Mouse (Mus musculus) limb, embryonic 15.5 days (tissue): ENCODE measurements around the gene Sergef. TPM values are rescaled to one million over a fixed set of nuclear protein-coding genes. Genes with fewer than 3 reads are reported as not detected.

Experiments
- ATAC-seq: fragments of 200-750 bp; cut with Nextera tagmentation; 2 replicates; pipeline ENCODE4 v1.8.0; 2017; ENCODE audit warnings: low read depth, moderate TSS enrichment; ENCODE audit not compliant: insufficient number of reproducible peaks, low FRiP score, low TSS enrichment
- H3K27ac ChIP-seq: fragments of 300-500 bp; sonication (generic); 2 replicates; pipeline ENCODE4 v1.5.1; 2015; ENCODE audit warnings: moderate library complexity, mild to moderate bottlenecking, inconsistent platforms
- H3K27me3 ChIP-seq: fragments of 300-500 bp; sonication (generic); 2 replicates; pipeline ENCODE4 v1.6.1; 2015; ENCODE audit warnings: inconsistent platforms
- H3K36me3 ChIP-seq: fragments of 300-500 bp; sonication (generic); 2 replicates; pipeline ENCODE4 v1.6.1; 2015; ENCODE audit warnings: inconsistent platforms
- H3K4me1 ChIP-seq: fragments of 300-500 bp; sonication (generic); 2 replicates; pipeline ENCODE4 v1.6.1; 2015; ENCODE audit warnings: inconsistent platforms
- H3K4me2 ChIP-seq: fragments of 300-500 bp; sonication (generic); 2 replicates; pipeline ENCODE4 v1.6.1; 2015; ENCODE audit warnings: mild to moderate bottlenecking, inconsistent platforms
- H3K4me3 ChIP-seq: fragments of 300-500 bp; sonication (generic); 2 replicates; pipeline ENCODE4 v1.5.1; 2015; ENCODE audit warnings: mild to moderate bottlenecking, inconsistent platforms
- H3K9ac ChIP-seq: fragments of 300-500 bp; sonication (generic); 2 replicates; pipeline ENCODE4 v1.6.1; 2015; ENCODE audit warnings: inconsistent platforms
- H3K9me3 ChIP-seq: fragments of 300-500 bp; sonication (generic); 2 replicates; pipeline ENCODE4 v1.6.1; 2016; ENCODE audit warnings: inconsistent platforms
- WGBS: fragments of 180-500 bp; shearing (Covaris S2); methylation state at CpG from one replicate; pipeline ENCODE4 v1.1.7; 2015; 5-methylcytosine and 5-hydroxymethylcytosine counted together
- polyA plus RNA-seq: library from polyadenylated mRNA; unstranded; fragments of >200 nt; fragmentation: Nextera tagmentation; extraction: Ambion mirVana; gene quantifications from 2 replicates; pipeline ENCODE4 v1.2.1, GENCODE M21; 2015

Sergef gene
- polyA plus RNA-seq, 1 experiment from 2014 or later = 16.5 TPM

DNA sequence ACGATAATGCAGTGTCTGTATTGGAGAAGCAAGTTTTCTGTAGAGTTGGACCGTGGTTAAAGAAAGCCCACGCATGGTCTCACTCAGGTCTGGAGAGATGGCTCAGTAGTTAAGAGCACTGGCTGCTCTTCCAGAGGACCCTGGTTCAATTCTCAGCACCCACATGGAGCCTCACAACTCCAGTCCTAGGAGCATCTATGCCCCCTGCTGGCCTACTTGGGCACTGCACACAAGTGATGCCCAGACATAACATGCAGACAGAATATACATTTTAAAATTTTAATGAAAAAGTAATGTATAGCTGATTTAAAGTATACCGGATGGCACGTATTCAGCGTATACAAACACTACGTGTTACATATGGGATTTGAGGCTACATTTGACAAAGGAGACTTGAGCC, 74.2 kb downstream of the Sergef start:
- Histone ChIP-seq H3K9ac (no peak overlapping the region), H3K27me3 (no peaks in the 10 kb centered on the region), H3K4me2 (no peak overlapping the region), H3K4me3 (no peak overlapping the region), H3K27ac (no peak overlapping the region), H3K36me3 (peaks cover 3% of the 10 kb centered on the region; the same call in 1 of the 2 replicates), H3K9me3 (no peaks in the 10 kb centered on the region), H3K4me1 (no peaks in the 10 kb centered on the region)
- no peak for ATAC-seq
- 95% methylated on average over 7 of the region's 7 CpGs for WGBS

DNA sequence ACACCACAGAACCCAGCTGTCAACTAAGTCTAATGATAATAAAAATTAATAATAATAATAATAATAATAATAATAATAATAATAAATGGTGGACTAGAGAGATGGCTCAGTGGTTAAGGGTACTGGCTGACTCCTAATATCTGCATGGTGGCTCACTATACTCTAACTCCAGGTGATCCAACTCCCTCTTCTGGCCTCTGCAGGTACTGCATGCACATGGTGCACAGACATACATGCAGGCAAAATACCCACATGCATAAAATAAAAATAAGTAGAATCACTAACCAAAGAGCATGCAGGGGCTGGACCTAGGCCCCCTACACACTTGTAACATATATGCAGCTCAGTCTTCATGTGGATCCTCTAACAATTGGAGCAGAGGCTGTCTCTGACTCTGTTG, 75.8 kb downstream of the Sergef start:
- Histone ChIP-seq H3K9ac (no peak overlapping the region), H3K4me1 (no peaks in the 10 kb centered on the region), H3K36me3 (peaks cover 3% of the 10 kb centered on the region; the same call in 1 of the 2 replicates), H3K9me3 (no peaks in the 10 kb centered on the region), H3K27me3 (no peaks in the 10 kb centered on the region), H3K27ac (no peak overlapping the region), H3K4me2 (no peak overlapping the region), H3K4me3 (no peak overlapping the region)
- ATAC-seq = no peak

GRCm38 (mm10) chr7:46560061-46560460, 79.5 kb downstream of the Sergef start:
- no peak for ATAC-seq

DNA sequence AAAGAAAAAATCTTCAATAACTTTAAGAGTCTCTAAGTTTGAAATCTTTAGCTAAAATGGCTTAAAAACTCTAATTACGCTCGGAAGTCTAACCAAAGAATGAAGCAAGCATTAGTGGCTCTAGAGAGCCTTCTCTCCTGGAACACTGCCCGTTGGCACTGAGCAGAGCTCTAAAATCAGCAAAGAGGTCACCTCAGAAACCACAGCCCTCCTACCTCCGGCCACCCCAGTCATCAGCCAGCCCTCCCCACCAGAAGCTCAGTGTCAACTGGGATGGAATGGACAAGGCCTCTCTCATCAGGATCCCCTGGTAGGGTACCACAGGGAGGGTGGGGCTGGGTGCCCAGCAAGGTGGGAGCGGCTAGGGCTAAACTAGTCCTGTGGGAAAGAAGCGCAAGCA, 80.0 kb downstream of the Sergef start:
- WGBS = 78% methylated on average over 6 of the region's 6 CpGs
- no peaks in the 10 kb centered on the region for H3K27me3 ChIP-seq

More at GRCm38 (mm10) chr7:46560061-46560460, 79.5 kb downstream of the Sergef start:
- no peaks in the 10 kb centered on the region for H3K4me1 ChIP-seq
- 92% methylated on average over 2 of the region's 2 CpGs for WGBS
- no peaks in the 10 kb centered on the region for H3K36me3 ChIP-seq
- no peaks in the 10 kb centered on the region for H3K27me3 ChIP-seq
- no peak overlapping the region for H3K27ac ChIP-seq
- H3K9ac ChIP-seq = no peak overlapping the region
- H3K9me3 ChIP-seq = no peaks in the 10 kb centered on the region
- H3K4me2 ChIP-seq = no peak overlapping the region
- no peak overlapping the region for H3K4me3 ChIP-seq

GRCm38 (mm10) chr7:46559006-46559405, 80.6 kb downstream of the Sergef start:
- Histone ChIP-seq H3K9me3 (no peaks in the 10 kb centered on the region), H3K9ac (no peak overlapping the region), H3K4me3 (no peak overlapping the region), H3K4me2 (no peak overlapping the region), H3K4me1 (no peaks in the 10 kb centered on the region; the same call in 1 of the 2 replicates), H3K36me3 (no peaks in the 10 kb centered on the region), H3K27me3 (no peaks in the 10 kb centered on the region), H3K27ac (no peak overlapping the region)
- 83% methylated on average over 5 of the region's 5 CpGs for WGBS
- no peak for ATAC-seq

More for the DNA sequence above, 80.0 kb downstream of the Sergef start:
- no peak for ATAC-seq
- H3K9ac ChIP-seq = no peak overlapping the region
- H3K4me1 ChIP-seq = no peaks in the 10 kb centered on the region
- H3K4me3 ChIP-seq = no peak overlapping the region
- H3K36me3 ChIP-seq = no peaks in the 10 kb centered on the region
- H3K9me3 ChIP-seq = no peaks in the 10 kb centered on the region
- H3K27ac ChIP-seq = no peak overlapping the region
- no peak overlapping the region for H3K4me2 ChIP-seq

DNA sequence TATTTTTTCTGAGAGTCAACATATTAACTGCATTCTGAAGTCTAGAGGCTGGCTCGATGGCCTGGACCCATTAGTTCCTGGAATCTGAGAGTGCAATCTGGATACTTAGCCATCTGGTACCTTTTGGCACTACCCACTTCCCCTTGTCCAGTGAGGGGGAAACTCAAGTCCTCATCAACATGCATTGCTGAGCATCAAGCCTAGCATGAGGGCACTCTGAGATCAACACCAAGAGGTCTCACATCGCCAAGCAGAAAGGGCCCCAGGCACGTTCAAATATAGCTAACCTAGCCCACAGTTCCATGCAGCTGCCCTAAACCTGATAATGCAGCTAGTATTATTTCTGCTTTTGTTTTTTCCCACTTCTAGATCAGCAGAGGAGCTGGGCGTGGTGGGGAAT, 81.6 kb downstream of the Sergef start:
- Histone ChIP-seq H3K36me3 (no peaks in the 10 kb centered on the region), H3K27me3 (no peaks in the 10 kb centered on the region), H3K4me2 (no peak overlapping the region), H3K4me3 (no peak overlapping the region), H3K4me1 (no peaks in the 10 kb centered on the region; the same call in 1 of the 2 replicates), H3K27ac (no peak overlapping the region), H3K9me3 (no peaks in the 10 kb centered on the region), H3K9ac (no peak overlapping the region)
- WGBS = 92% methylated on average over 4 of the region's 4 CpGs
- ATAC-seq = no peak

DNA sequence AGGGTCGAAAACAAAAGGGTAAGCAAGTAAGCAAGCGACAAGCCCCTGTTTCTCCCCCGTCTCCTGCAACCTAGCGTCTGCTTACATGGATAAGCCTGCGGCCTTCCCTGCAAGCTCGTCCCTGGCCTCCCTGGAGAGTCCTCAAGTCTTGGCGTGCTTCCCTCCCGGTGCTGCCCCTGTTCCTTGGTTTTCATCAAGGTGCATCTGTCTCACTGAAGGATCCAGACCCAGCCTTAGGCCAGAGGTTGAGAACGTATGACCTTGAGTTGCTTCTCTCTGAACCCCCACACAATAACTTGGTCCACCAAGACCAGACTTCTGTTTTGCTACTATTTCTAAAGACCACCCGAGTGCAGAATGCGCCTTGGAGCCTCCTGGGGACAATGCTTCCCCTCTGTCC, 82.2 kb downstream of the Sergef start:
- Histone ChIP-seq H3K4me1 (no peaks in the 10 kb centered on the region; the same call in 1 of the 2 replicates), H3K27me3 (no peaks in the 10 kb centered on the region), H3K27ac (no peak overlapping the region), H3K9me3 (no peaks in the 10 kb centered on the region), H3K4me3 (no peak overlapping the region), H3K36me3 (no peaks in the 10 kb centered on the region), H3K4me2 (no peak overlapping the region), H3K9ac (no peak overlapping the region)
- no peak for ATAC-seq
- 78% methylated on average over 11 of the region's 11 CpGs for WGBS

DNA sequence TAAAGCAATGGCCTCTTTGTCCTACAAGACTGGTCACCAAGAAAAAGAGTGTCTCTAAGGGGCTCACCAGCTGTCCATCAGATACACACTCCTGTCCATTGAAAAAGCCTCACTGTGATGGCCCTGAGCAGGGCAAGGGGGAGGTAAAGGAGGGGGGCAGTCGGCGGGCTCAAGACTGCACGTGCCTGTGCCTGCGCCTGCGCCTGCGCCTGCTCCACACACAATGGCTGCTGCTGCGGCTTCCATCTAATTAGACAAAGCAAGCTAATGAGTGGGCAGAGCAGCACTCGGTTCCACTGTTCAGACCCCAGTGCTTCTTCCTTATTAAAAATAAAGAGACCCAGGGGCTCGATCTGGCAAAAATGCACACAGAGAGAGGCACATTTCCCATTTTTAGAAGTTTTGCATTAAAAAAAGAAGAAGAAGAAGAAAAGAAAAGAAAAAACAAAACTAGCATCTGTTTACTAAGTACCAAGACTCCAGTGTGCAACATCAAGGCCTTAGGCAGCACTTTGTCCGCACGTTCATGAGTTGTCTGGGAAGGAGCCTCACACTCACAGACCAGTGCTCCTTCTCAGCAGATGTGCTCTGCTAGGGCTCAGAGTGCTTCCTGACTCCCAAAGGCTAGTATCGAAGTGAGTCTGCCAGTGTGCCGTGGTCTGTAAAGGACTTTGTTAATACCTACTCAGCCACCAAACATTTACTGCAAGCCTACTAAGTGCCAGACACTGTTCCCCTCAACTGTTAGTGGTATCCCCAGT, 83.1 kb downstream of the Sergef start:
- no peaks in the 10 kb centered on the region for H3K27me3 ChIP-seq
- H3K4me3 ChIP-seq = no peak overlapping the region
- 68% methylated on average over 13 of the region's 13 CpGs for WGBS
- H3K4me1 ChIP-seq = no peaks in the 10 kb centered on the region; the same call in 1 of the 2 replicates
- no peaks in the 10 kb centered on the region for H3K36me3 ChIP-seq
- no peak overlapping the region for H3K4me2 ChIP-seq
- no peaks in the 10 kb centered on the region for H3K9me3 ChIP-seq
- H3K27ac ChIP-seq = no peak overlapping the region
- no peak for ATAC-seq
- no peak overlapping the region for H3K9ac ChIP-seq

- H3K27me3 ChIP-seq = no peaks in the 10 kb centered on the region
- H3K9ac ChIP-seq = no peak overlapping the region
- H3K36me3 ChIP-seq = no peaks in the 10 kb centered on the region
- H3K4me2 ChIP-seq = no peak overlapping the region
- no peak overlapping the region for H3K4me3 ChIP-seq
- ATAC-seq = no peak
- no peaks in the 10 kb centered on the region; the same call in 1 of the 2 replicates for H3K4me1 ChIP-seq
- no peak overlapping the region for H3K27ac ChIP-seq
- WGBS = 94% methylated on average over 7 of the region's 7 CpGs
- H3K9me3 ChIP-seq = no peaks in the 10 kb centered on the region
Observed at GRCm38 (mm10) chr7:46555731-46556130, 83.9 kb downstream of the Sergef start.

GRCm38 (mm10) chr7:46554855-46555254, 84.8 kb downstream of the Sergef start:
- WGBS = 89% methylated on average over 9 of the region's 9 CpGs
- Histone ChIP-seq H3K27ac (no peak overlapping the region), H3K9ac (no peak overlapping the region), H3K4me1 (no peaks in the 10 kb centered on the region; the same call in 1 of the 2 replicates), H3K9me3 (no peaks in the 10 kb centered on the region), H3K27me3 (no peaks in the 10 kb centered on the region), H3K36me3 (no peaks in the 10 kb centered on the region), H3K4me2 (no peak overlapping the region), H3K4me3 (no peak overlapping the region)
- no peak for ATAC-seq

DNA sequence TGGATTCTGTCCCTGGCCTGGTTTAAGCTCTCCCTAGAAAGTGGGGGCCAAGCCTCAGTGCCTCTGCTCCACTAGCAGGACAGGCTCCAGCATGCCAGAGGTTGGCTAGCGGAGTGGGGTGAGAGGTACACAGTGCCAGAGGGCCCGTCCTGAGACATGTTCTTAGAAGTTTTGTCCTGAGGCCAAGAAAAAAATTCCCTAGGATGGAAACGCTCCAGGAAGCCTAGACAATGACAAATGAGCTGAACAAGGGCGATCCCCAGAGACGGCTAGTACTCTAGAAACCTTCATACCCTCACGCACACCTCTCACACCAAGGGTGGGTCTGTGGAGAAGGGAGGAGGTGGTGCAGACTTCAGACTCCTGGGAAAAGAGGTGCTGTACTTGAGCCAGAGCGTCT, 85.6 kb downstream of the Sergef start:
- WGBS = 62% methylated on average over 7 of the region's 7 CpGs
- Histone ChIP-seq H3K36me3 (no peaks in the 10 kb centered on the region), H3K4me1 (no peaks in the 10 kb centered on the region; the same call in 1 of the 2 replicates), H3K9ac (no peak overlapping the region), H3K27ac (no peak overlapping the region), H3K4me2 (no peak overlapping the region), H3K4me3 (no peak overlapping the region), H3K27me3 (no peaks in the 10 kb centered on the region), H3K9me3 (no peaks in the 10 kb centered on the region)
- ATAC-seq = no peak

GRCm38 (mm10) chr7:46551935-46552752, 87.5 kb downstream of the Sergef start:
- H3K27ac ChIP-seq = no peak overlapping the region
- H3K4me1 ChIP-seq = no peaks in the 10 kb centered on the region; the same call in 1 of the 2 replicates
- H3K27me3 ChIP-seq = no peaks in the 10 kb centered on the region
- H3K4me3 ChIP-seq = no peak overlapping the region
- no peaks in the 10 kb centered on the region for H3K9me3 ChIP-seq
- no peak overlapping the region for H3K9ac ChIP-seq
- ATAC-seq = no peak
- no peak overlapping the region for H3K4me2 ChIP-seq
- H3K36me3 ChIP-seq = no peaks in the 10 kb centered on the region
- 63% methylated on average over 20 of the region's 20 CpGs for WGBS
